Mouse (Mus musculus) liver (tissue): ENCODE measurements at regions not wholly inside any gene's neighbourhood (a gene's known extent, or its start where the extent isn't known, plus 50 kb on each side); places are given as distances from the start of the nearest gene placed in this dataset.
A peak's percentile ranks its signal among the peaks of the same experiment; 100 is the strongest.
"Not testable (repeated sequence)": the region's sequence is repeated elsewhere in the genome, so short reads cannot be mapped to it uniquely, and the experiment has no call there.

Source experiments
- DNase-seq: peaks from one replicate; pipeline ENCODE4 v3.0.0-alpha.2; 2020; ENCODE audit warnings: mixed read lengths

DNA sequence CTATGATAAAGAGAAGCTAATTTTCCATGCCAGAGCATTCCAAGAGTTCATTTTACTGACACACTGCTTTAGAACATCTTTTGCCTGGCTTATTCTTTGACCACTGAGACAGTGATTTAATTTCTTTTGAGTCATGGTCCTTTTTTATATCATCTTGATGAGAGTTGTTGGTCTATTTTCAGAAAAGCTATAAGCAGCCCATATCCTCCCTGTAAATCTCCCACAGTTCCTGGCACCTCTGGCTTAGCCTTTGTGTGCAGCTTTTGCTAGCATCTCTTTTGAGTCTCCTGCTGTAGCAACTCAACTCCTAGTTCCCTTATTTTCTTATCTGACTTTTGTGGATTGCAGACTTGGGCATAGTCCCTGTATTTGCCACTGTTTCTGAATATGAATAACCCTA lies 207.5 kb upstream of the 4931417E11Rik start:
- DNase-seq, result no peak

DNA sequence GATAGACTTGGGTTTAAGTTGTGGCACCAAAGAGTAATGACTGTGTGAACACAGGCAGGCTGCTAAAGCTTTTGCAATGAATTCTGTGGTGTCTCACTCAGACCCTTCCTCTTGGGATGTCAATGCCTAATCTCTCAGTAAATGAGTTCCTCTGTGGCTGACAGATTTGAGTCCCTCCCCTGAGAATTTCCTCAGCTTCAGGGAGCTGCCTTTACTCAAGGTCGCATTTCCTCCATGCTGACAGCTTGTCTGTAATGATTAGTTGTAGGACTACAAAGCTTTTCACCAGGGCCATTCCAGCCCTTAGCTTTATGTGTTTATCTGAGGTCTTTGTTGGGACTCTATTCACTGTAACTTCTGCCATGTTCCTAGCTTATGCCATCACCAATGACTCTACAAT lies 199.9 kb upstream of the 4931417E11Rik start:
- no peak for DNase-seq

DNA sequence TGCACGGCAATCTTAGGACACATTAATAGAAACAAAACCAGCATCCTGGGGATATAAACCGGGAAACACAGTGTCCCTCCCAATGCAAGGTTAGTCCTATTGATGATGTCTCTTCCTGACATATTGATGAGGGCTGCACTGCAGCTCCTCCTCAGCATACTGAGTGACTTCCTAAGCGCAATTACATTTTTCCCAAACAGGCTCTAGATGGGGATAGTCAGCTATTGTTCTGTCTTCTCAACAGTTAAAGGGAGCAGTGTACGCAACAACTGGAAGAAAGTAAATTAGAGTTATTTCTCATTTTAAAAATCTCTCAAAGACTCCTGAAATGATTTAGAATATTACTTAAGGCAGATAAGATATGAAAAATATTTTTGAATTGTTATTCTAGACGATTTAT lies 189.5 kb upstream of the 4931417E11Rik start:
- no peak for DNase-seq

DNA sequence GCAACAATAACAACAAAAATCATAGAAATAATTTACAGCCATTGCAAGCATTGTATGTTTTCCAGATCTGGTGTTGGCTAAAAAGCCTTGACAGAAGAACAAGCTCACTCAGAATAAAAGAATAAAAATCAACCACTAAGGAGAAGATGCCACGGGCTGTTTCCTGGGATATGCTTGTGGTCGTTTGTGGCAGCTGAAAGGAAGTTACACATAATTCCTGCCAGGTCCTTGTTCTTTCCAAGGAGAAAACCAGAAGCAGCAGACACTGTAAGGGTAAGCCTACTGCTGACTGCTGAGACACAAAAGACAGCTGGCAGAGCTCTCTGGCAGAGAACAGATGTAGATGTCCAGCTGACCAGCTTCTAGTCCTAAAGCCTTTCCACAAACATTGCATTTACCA lies 175.9 kb upstream of the 4931417E11Rik start:
- no peak for DNase-seq

DNA sequence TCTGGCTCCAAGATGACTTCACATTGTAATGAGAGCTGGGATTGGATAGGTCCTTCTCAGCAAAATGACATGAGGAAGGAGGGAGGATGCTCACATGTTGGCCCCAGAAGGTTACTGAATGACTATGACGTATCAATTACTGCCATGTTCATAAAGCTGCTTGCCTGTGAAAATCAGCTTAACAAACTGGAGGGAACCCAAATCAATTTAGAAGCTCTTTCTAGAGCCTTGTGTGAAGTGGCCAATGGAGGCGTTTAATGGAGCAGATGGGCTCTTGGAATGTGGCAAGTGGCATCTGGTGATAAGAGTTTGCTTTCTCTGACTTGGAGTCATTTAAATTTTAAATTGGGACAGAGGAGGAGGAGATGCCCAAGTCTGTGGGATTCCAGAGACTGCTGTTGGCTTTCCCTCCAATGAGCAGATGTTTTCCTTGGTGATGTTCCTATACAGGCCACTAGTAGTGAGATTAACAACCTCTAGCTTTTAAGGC lies 175.4 kb upstream of the 4931417E11Rik start:
- DNase-seq, result no peak

DNA sequence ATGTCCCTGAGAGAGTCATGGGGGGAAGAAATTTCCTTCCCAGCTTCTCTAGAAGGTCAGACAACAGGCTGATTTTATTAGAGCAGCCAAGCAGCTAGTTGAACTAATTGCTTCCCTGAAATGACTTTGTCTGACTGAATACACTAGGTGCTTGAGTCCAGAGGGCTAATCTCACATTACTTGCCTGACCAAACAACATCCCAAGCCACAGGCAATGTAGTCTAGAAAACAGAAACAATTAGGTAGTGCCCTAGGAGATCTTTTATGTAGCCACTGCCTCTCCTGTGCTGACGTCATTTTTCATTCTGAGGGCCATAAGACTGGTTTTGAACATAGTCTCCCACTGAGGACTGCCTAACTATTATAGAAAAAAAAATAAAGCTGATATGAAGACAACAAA lies 159.1 kb upstream of the 4931417E11Rik start:
- DNase-seq, result no peak

DNA sequence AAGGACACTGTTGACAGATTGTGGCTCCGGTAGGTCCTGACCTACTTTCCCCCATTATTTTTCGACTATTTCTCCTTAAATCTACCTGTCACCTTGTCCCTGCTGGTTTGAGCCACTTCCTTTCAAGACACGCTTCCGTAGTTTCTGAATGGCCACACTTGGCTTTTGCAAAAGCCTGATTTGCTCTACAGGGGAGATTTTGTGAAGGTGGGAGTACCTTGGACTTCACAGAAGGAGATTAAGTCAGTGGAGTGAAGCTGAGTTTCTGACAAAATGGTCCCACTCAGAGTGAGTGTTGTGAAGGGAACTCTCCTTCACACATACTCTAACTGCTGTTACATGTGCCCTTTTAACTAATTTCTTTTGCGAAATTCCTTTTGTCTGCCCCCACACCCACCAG lies 157.0 kb upstream of the 4931417E11Rik start:
- DNase-seq, result no peak

DNA sequence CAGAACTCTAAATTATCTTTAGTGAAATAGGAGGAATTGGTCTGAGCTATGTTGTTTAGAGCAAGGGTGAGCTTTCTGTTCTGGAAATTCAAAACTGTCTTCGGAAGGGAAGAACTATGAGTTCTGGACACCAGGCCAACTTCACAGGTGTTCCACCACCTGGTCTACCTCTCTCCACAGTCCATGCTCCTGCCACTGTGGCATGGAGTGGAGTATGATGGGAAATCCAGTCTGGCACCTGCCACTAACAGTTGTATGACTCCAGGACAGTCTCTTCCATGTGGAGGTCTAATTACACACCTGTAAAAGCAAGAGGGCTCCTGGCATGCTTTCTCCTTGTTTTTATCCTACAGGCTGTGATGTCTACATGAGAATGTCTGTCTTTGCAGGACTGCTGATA lies 154.7 kb upstream of the 4931417E11Rik start:
- no peak for DNase-seq

DNA sequence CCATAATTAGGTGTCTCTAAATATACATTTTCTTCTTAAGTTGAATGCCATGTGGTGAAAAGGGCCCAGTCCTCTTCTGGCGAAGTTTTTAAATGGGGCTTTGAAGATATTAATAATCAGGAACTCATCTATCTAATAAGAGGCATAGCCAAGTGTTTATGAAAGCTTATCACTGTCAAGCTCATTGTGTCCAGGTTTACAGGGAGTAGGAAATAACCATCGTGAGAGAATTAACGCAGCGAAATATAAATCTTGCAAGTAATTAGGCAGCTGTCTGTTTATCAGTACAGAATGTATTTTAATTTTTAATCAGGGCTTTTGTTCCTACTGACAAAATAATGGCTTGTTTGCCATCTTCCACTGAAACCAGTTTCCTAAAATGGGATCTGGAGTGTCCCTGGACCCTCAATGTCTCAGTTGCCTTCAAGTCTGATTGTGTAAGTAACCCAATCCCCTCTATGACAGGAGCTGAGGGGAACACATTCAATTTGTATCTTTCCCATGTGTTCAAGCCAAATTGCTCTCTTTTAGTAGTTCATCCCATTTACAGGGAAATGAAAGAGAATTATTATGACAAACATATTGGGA lies 152.5 kb upstream of the 4931417E11Rik start:
- DNase-seq, result no peak

DNA sequence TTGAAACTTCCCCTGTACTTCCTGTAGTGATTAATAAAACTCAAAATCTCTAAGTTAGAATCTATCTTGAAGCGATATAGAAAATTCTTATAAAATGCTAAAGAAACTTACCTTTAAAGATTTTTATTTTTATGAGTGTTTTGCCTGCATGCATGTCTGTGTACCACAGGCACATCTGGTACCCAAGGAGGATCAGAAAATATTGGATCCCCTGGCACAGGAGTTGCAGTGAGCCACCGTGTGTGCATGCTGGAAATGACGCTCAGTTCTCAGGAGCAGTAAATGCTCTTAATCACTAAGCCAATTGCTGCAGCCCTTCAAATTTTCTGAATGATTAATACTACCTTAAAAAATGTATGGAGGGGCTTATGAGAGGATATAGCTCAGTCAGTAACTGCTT lies 142.8 kb upstream of the 4931417E11Rik start:
- no peak for DNase-seq

DNA sequence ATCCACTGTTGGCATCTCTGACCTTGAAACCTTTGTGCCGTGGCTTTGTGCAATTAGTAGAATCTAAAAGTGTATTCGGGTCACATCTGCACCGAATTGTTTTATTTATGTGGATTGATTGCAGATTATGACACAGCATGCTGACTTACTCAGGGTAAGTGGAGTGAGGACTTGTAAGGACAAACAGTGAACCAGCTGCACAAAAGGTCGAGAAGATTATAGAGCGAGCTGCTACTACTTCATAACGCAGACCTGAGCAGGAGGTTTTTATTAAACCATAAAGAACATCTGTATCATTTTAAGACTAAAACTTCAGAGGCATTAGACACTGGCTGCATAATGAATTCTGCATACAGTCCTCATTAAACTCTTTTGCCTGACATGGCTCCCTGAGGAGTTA lies 142.4 kb upstream of the 4931417E11Rik start:
- DNase-seq, result no peak

DNA sequence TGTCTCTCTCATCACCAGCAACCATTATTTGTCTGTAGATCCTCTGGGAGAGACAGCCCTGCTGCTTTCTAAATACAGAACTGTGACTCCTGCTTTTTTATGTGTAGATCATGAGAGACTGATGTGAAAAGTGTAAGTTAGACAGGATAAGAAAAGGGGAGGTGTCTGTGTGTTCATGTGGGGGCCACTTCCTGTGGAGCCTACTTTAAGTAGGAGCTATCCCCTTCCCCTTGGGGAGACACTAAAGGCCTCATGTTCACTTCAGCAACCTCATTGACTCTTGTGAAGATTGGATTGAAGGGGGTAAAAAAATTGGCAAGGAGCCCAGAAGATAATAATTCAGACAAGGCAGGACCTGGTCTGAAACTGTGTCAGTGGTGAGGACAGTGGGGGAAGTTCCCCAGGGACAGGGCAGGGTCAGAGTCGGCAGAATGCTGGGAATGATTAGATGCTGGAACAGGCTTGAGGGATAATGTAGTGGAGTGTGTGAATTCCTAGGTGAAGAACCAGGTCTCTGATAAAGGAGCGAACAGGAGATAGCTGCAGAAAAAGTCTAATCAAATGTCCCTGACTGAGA lies 140.7 kb upstream of the 4931417E11Rik start:
- DNase-seq, result no peak

DNA sequence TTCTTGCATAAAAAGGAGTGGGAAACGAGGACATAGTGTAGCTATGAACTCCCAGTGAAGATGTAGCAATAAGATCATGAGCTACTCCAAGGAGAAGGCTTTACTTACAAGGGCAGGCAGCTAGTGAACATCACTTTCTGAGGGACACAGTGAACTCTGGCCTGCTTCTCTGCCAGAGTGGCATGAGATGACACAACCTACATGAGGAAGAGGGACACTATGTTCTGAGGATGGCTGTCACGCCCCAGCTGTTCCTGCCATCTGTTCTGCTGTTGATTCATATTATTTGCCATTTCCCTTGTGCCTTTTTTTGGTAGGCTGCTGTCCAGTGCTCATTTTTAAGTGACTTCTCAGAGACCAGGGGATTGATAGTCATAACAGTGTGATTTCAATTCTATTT lies 118.2 kb upstream of the 4931417E11Rik start:
- DNase-seq, result no peak

DNA sequence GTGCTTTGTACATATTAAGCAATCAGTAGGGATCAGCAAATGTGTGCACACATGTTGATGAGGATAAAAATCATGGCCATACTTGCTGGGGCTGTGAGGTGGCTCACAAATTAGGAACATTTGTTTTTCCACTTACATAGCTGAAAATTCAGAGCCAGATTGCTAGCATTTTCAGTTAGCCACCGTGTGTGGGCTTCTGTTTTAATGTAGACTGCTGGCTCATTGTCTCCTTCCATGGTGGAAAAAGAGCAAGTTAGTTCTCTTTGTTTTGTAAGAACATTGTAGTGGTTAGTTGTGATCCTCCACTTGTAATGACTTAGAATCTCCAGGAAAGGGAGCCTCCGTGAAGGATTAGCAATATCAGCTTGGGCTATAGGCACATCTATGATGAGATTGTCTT lies 107.2 kb upstream of the 4931417E11Rik start:
- no peak for DNase-seq

DNA sequence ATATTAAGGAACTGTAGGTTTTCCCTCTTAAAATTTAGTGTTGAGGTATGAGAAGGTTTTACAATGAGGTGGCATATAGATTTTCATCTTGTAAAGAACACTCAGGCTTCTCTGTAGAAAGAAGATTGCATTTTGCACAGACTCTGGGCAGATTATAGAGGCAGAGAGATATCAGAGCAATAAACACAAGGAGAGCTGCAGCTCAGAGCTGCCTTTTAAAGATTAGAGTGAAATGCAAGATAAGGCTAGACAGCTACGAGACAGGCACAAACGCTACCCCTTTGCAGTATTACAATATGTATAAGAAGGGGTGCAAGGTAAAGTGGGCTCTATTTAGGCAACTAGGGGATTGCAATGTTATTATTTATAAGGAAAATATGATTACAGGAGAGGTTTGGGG lies 90.5 kb upstream of the 4931417E11Rik start:
- DNase-seq, result no peak

DNA sequence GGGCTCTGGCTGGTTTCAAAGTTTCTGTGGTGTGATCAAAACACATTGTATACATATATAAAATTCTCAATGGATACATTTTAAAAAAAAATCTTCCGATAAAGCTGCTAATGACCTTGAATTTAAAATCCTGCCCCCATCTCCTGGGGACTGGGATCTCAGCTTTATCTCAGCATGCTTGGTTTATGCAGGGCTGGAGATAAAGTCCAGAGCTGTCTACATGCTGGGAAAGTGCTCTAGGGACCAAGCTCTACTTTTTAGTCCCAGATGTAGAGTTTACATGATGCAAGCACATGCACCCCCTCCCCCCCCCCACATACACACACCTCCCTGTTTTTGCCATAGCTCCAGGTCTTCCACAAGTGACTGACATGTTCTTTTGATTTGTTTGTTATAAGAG lies 61.1 kb upstream of the 4931417E11Rik start:
- no peak for DNase-seq

DNA sequence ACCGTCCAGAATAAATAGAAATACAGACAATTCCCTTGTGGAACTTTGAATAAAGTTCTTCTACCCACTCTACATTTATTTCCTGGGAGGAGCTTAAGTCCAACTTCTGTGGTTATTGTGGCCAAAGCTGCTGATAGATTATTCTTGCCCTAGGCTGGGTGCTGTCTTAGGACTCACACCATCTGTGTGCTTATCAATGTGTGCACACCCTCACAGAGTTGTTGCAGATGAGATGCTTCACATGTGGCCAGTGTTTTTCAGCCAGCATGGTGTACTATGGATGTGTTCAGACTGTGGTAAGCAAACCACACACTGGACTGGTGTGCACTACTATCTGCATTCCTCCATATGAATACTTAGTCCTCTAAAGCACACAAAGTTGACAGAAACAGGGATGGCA lies 60.6 kb upstream of the 4931417E11Rik start:
- peak; percentile 21 for DNase-seq

DNA sequence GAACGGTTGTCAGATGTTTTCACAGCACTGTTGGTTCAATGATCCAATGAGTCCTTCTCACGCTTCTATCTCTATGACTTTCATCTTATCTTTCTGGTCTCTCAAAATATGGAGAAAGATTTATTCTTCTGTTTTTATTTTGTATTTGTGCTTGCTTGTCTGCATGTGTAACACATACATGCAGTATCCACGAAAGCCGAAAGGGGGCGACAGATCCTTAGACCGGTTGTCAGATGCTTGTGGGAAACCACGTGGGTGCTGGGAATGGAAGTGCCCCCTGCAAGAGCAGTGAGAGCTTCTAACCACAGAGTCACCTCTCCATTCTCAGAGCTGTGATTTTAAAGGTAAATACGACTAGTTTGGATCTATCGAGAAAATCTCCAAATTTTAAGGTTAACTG lies 54.2 kb upstream of the 4931417E11Rik start:
- DNase-seq, result peak; percentile 32

DNA sequence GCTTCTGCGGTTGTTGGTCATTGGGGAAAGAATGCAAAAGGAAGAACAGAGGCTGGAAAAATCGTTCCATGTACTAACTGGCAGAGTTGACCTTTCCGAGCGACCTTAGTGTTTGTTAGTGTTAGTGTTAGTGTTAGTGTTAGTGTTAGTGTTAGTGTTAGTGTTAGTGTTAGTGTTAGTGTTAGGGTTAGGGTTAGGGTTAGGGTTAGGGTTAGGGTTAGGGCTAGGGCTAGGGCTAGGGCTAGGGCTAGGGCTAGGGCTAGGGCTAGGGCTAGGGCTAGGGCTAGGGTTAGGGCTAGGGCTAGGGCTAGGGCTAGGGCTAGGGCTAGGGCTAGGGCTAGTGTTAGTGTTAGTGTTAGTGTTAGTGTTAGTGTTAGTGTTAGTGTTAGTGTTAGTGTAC lies 50.4 kb upstream of the 4931417E11Rik start:
- DNase-seq, result not testable (repeated sequence)
